Mouse (Mus musculus) lung, postnatal 0 days (tissue): ENCODE measurements around the gene Ythdc1.

Source experiments
- CTCF ChIP-seq: IDR thresholded peaks from 2 replicates; pipeline ENCODE4 v1.5.1; 2016; ENCODE audit warnings: antibody characterized with exemption, mild to moderate bottlenecking
- EP300 ChIP-seq: IDR thresholded peaks from 2 replicates; pipeline ENCODE4 v1.6.1; 2016; ENCODE audit warnings: antibody characterized with exemption, mild to moderate bottlenecking, control low read depth

GRCm38 (mm10) chr5:86789954-86790353 lies 14.1 kb upstream of the Ythdc1 start:
- TF ChIP-seq CTCF = peak; percentile 16; the same call in 1 of the 2 replicates
- no peak for TF ChIP-seq EP300
